Mouse (Mus musculus): Measurements from ENCODE around the gene Nat8f5. TPM values are rescaled to one million over a fixed set of nuclear protein-coding genes. Genes with fewer than 3 reads are reported as not detected.
"Not testable (repeated sequence)": the region's sequence is repeated elsewhere in the genome, so short reads cannot be mapped to it uniquely, and the experiment has no call there.

Nat8f5 gene
- polyA plus RNA-seq, 1 experiment = not detected

DNA sequence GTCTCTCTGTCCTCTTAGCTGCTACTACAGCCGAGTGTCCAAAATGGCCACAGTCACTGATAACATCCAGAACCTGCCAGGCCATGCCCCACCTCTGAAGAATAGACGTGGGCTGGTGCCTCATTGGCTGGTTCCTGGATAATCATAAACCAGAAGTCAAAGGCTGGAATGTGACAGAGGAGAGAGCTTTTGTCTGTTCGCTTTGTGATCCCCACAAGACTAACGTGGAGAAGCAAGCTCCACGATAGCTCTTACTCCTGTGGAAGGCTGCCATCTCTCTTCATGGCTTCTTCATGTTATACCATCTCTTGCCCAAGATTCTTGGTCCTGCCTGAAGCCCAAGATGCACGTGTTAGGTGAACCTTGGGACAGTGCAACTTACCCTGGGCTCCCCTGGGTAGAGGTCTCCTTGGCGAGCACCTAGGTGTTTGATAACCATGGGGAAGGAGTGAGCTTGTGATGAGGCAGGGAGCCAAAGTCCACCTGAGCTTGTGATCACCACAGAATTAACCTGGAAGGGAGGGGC lies 11.1 kb upstream of the Nat8f5 start, which contains the start of gene Nat8:
Nat8 (minus strand) TSS at position 287 of the 526 bp plus-strand sequence.
- peaks cover 3% of the 10 kb centered on the region for H3K27me3 ChIP-seq (replicated peaks)
- H3K4me3 ChIP-seq (replicated peaks) = no peak within 1 kb of the TSS
- H3K36me3 ChIP-seq (replicated peaks; ENCODE audit: low read length) = no peaks in the 10 kb centered on the region
- peaks cover 13% of the 10 kb centered on the region for H3K4me1 ChIP-seq
- H3K9me3 ChIP-seq = no peaks in the 10 kb centered on the region
- TF ChIP-seq FLI1 (IDR thresholded peaks at IDR 0.05; ENCODE audit: low read length) (no peak), GATA1 (IDR thresholded peaks at IDR 0.05; ENCODE audit: borderline replicate concordance, low read length) (no peak)

DNA sequence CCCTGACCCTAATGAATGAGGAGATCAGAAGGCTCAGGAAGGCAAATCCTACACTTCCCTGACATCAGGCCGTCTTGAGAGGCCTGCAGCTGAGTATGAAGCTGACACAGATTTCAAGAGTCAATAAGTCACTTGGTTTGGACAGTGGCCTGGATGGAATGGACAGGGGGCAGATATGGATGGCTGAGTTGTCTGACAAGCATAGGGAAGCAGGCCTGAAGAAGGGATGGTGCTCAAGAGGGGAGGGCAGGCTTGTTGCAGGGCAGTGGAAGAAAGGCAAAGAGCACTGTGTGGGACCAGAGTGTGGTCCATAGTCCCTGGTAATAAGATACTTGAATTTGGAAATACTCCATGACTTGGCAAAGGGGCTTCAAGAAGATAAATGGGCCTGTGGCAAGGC lies 8.7 kb upstream of the Nat8f5 start:
- H3K4me3 ChIP-seq (replicated peaks) = no peak overlapping the region
- H3K27me3 ChIP-seq (replicated peaks) = peaks cover 3% of the 10 kb centered on the region
- peaks cover 13% of the 10 kb centered on the region for H3K4me1 ChIP-seq
- H3K36me3 ChIP-seq (replicated peaks; ENCODE audit: low read length) = no peaks in the 10 kb centered on the region
- TF ChIP-seq FLI1 (IDR thresholded peaks at IDR 0.05; ENCODE audit: low read length) (no peak), GATA1 (IDR thresholded peaks at IDR 0.05; ENCODE audit: borderline replicate concordance, low read length) (no peak)
- H3K9me3 ChIP-seq = peaks cover 6% of the 10 kb centered on the region; the same call in 1 of the 2 replicates

DNA sequence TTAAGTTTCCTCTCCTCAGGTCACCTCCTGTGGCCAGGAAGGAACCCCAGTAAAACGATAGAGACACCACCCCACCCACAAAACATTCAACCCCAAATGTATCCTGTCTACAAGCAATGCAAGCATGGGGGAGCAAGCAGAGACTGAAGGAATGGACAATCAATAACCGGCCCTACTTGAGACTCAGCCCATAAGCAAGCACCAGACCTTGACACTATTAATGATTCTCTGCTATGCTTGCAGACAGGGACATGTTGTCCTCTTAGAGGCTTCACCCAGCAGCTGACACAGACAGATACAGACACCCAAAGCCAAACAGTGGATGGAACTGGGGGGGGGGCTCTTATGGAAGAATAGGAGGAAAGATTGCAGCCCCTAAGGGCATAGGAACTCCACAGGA lies 5.1 kb upstream of the Nat8f5 start:
- Histone ChIP-seq H3K27me3 (replicated peaks) (no peaks in the 10 kb centered on the region), H3K9me3 (peaks cover 18% of the 10 kb centered on the region), H3K4me1 (peaks cover 13% of the 10 kb centered on the region), H3K4me3 (replicated peaks) (no peak overlapping the region), H3K36me3 (replicated peaks; ENCODE audit: low read length) (no peaks in the 10 kb centered on the region)
- TF ChIP-seq FLI1 (IDR thresholded peaks at IDR 0.05; ENCODE audit: low read length) = no peak
- TF ChIP-seq GATA1 (IDR thresholded peaks at IDR 0.05; ENCODE audit: borderline replicate concordance, low read length) = no peak

DNA sequence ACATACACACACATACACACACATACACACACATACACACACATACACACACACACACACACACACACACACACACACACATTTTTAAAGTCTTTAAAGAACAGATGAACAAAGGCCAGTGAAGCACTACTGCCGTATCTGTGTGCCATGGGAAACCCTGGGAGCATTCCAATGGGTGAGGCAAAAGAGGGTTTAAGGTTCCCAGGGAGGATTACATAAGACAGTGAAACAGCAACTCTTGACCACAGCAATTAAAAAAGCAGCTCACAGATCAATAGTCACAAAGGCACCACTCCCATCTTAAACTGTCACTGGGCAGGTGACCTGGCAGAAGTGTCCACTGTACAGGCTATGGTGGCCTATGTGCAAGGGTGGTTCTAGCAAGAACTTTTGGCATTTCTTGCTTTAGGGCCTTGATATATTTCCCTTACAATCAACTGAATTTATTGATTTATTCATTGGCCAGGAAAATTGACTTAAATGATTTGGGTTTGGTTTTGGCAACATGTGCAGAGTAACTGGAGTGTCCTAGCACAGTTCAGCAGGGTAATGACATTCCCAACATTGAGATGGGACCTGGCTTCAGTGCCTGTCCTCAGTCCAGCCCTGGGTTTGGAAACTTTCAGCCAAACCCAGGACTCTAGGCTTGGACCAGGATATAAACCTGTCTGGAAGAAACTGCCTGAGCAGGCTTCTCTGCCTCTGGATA lies 2.8 kb upstream of the Nat8f5 start:
- TF ChIP-seq GATA1 (IDR thresholded peaks at IDR 0.05; ENCODE audit: borderline replicate concordance, low read length) (no peak), FLI1 (IDR thresholded peaks at IDR 0.05; ENCODE audit: low read length) (no peak)
- Histone ChIP-seq H3K27me3 (replicated peaks) (no peaks in the 10 kb centered on the region), H3K4me1 (peaks cover 9% of the 10 kb centered on the region; the same call in 1 of the 2 replicates), H3K9me3 (peaks cover 18% of the 10 kb centered on the region), H3K4me3 (replicated peaks) (no peak overlapping the region), H3K36me3 (replicated peaks; ENCODE audit: low read length) (no peaks in the 10 kb centered on the region)

DNA sequence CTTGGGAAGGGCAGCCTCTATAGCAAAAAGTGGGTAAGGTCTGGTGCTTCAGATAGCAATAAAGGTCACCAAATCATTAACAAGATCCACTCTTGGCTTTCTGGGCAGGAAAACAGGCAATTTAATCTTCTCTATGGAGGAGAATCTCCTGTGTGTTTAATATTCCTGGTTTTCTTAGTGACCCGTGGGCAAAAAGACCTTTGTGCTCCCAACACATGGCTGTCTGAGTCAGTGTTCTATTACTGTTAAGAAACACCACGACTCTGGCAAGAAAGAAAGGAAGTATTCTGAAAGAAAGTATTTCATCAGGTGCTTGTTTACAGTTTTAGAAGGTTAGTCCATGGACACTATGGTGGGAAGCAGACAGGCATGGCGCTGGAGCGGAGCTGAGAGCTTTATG lies 1.5 kb upstream of the Nat8f5 start:
- TF ChIP-seq GATA1 (IDR thresholded peaks at IDR 0.05; ENCODE audit: borderline replicate concordance, low read length) (no peak), FLI1 (IDR thresholded peaks at IDR 0.05; ENCODE audit: low read length) (no peak)

DNA sequence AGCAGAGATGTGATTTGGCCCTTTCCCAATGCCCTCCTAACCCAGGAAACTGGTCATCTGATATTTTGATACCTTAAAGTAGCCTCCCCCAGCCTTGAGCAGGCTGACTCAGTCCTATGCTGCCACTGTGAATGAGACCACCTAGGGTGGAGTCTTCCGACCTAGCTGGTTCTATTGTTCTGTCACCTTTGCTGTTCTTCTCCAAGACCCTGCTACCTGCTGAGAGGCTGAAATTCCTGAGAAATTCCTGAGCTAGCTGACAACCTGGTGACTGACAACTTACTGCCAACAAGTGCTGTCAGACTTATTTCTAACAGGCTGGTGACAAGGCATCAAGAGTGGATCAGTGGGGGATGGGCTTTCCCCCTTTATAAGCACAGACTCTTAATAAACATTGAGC lies 2.4 kb downstream of the Nat8f5 start:
- Histone ChIP-seq H3K4me1 (peaks cover 4% of the 10 kb centered on the region; the same call in 1 of the 2 replicates), H3K27me3 (replicated peaks) (peaks cover 4% of the 10 kb centered on the region), H3K4me3 (replicated peaks) (no peak overlapping the region), H3K9me3 (peaks cover 12% of the 10 kb centered on the region), H3K36me3 (replicated peaks; ENCODE audit: low read length) (no peaks in the 10 kb centered on the region)
- TF ChIP-seq FLI1 (IDR thresholded peaks at IDR 0.05; ENCODE audit: low read length) (no peak), GATA1 (IDR thresholded peaks at IDR 0.05; ENCODE audit: borderline replicate concordance, low read length) (no peak)

More for the DNA sequence above, 1.5 kb upstream of the Nat8f5 start:
- Histone ChIP-seq H3K36me3 (replicated peaks; ENCODE audit: low read length) (no peaks in the 10 kb centered on the region), H3K9me3 (peaks cover 18% of the 10 kb centered on the region), H3K4me3 (replicated peaks) (no peak overlapping the region), H3K27me3 (replicated peaks) (peaks cover 4% of the 10 kb centered on the region), H3K4me1 (peaks cover 6% of the 10 kb centered on the region)

DNA sequence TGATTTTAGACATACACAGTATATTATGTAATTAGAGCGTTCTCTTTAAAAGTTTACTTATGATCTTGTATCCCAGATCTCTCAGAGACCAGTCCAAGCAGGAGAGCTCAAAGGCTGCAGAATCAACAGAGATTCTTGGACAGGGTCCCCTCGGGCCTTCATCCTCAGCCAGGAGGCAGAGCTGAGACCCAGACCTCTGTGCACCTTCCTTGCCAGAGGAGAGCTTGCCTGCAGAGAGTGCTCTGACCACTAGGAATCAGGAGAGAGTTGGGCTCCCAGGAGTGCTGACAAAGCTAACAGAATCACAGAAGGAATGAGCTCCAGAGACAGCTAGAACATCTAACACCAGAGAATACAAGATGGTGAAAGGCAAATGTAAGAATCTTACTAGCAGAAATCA lies 7.4 kb downstream of the Nat8f5 start:
- Histone ChIP-seq H3K4me1 (peaks cover 4% of the 10 kb centered on the region; the same call in 1 of the 2 replicates), H3K4me3 (replicated peaks) (no peak overlapping the region)
- TF ChIP-seq GATA1 (IDR thresholded peaks at IDR 0.05; ENCODE audit: borderline replicate concordance, low read length) = no peak
- no peak for TF ChIP-seq FLI1 (IDR thresholded peaks at IDR 0.05; ENCODE audit: low read length)

DNA sequence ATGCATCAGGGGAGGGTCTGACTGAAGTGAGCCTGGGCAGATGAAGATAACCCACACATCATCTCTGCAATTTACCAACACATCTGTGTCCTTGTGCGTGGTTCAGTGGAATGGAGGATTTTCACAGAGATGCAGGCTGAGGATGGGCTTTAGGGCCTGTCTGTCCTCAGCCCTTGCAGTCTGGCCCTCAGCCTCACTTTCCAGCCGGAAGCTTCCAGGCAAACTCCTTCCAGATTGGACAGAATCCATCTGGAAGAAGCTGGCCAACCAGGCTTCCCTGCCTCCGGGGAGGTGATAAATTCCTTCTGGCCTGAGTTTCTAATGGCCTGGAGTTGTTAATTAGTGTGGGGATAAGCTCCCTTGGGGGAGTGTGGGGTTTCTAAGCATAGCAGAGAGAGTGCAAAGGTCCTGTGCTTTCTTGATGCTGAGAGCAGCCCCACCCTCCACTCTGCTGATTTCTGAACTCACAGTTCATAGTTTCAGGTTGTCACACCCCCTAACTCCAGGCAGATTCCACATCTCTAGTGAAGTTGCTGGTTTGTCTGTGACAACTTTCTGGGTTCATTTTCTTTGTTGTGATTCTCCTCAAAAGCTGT lies 9.7 kb downstream of the Nat8f5 start:
- not testable (repeated sequence) for H3K9me3 ChIP-seq; H3K4me1 ChIP-seq; H3K4me3 ChIP-seq (replicated peaks); H3K27me3 ChIP-seq (replicated peaks); H3K36me3 ChIP-seq (replicated peaks; ENCODE audit: low read length)

More for the DNA sequence above, 7.4 kb downstream of the Nat8f5 start:
- Histone ChIP-seq H3K27me3 (replicated peaks) (peaks cover 6% of the 10 kb centered on the region), H3K36me3 (replicated peaks; ENCODE audit: low read length) (no peaks in the 10 kb centered on the region), H3K9me3 (no peaks in the 10 kb centered on the region)

DNA sequence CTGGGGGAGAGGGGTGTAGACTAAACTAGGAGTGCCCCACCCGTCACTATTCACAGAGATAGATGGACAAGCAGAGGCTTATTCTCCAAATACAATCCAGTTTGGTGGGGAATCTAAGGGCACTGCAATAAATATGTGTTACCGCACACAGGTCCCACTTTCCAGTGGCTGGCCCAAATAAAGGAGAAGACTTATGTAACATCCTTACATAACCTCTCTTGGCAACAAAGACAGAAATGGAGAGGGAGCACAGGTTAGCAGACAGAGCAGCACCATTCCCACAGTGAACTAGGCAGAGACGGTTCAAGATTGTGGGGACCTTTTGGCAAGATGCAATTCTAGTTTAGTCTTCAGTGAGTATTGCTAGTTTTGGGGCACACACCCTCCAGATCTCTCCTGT lies 10.3 kb downstream of the Nat8f5 start:
- not testable (repeated sequence) for H3K9me3 ChIP-seq; H3K4me1 ChIP-seq; H3K36me3 ChIP-seq (replicated peaks; ENCODE audit: low read length); H3K4me3 ChIP-seq (replicated peaks); H3K27me3 ChIP-seq (replicated peaks)

DNA sequence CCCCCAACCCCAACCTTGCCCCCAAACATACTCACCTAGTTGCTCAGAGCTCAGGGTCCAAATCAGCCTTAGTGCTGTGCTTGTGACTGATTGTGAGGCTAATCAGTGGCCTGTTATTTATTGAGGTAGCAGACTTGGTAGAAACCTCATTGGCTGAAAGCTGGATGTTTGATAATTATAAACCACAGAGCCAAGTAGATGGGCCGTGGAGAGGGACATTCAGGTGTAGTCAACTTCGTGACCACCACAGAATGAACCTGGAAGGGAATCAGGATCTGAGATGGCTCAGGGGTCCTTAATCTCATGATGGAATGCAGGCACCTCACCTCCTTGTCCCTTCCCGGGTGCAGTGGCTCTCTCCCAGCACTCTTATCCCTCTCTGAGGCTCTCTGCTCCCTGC lies 11.0 kb downstream of the Nat8f5 start:
- not testable (repeated sequence) for H3K36me3 ChIP-seq (replicated peaks; ENCODE audit: low read length); H3K4me3 ChIP-seq (replicated peaks); H3K4me1 ChIP-seq; H3K9me3 ChIP-seq; H3K27me3 ChIP-seq (replicated peaks)

DNA sequence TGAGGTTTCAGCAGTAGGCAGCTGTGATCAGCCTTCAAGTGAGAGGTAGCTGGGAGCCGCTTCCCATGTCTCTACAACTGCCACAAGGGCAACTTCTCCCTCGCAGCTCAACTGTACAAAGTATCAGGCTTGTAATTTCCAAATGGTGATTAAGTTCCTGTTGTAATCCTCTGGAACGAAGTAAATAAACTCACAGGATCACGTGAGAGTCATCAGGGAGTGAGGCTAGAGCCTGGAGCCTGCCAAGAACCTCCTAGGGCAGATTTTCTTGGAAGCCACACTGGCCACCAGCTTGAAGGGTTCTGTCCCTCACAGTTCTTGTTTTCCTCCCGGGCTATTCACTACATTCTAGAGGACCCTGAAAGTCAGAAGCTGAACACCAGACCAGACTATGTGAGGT lies 17.6 kb downstream of the Nat8f5 start:
- H3K27me3 ChIP-seq (replicated peaks); H3K9me3 ChIP-seq; H3K4me1 ChIP-seq; H3K36me3 ChIP-seq (replicated peaks; ENCODE audit: low read length); H3K4me3 ChIP-seq (replicated peaks): not testable (repeated sequence)

Other genes with a start within 250 kb of the Nat8f5 start
- 0.08 TPM in 1 of 2 replicates, not detected in the other for gene Alms1, start 233.4 kb downstream of the Nat8f5 start, polyA plus RNA-seq (2012; ENCODE audit: insufficient read depth, low replicate concordance)
- gene Nat8f7, start 107.8 kb downstream of the Nat8f5 start, polyA plus RNA-seq (2012; ENCODE audit: insufficient read depth, low replicate concordance) = not detected in 2 replicates
- not detected in 2 replicates for gene Nat8f3, start 55.2 kb downstream of the Nat8f5 start, polyA plus RNA-seq (2012; ENCODE audit: insufficient read depth, low replicate concordance)
- gene Nat8f6, start within 50 bp of the Nat8f5 start, polyA plus RNA-seq (2012; ENCODE audit: insufficient read depth, low replicate concordance) = not detected in 2 replicates
- not detected in 2 replicates for gene Nat8, start 11.1 kb upstream of the Nat8f5 start, polyA plus RNA-seq (2012; ENCODE audit: insufficient read depth, low replicate concordance)
- not detected in 2 replicates for gene Nat8f2, start 48.2 kb upstream of the Nat8f5 start, polyA plus RNA-seq (2012; ENCODE audit: insufficient read depth, low replicate concordance)
- not detected in 2 replicates for gene Nat8f4, start 83.9 kb upstream of the Nat8f5 start, polyA plus RNA-seq (2012; ENCODE audit: insufficient read depth, low replicate concordance)
- 1.7 TPM in 1 of 2 replicates, not detected in the other for gene Tprkb, start 90.9 kb upstream of the Nat8f5 start, polyA plus RNA-seq (2012; ENCODE audit: insufficient read depth, low replicate concordance)
- gene Nat8f1, start 94.7 kb upstream of the Nat8f5 start, polyA plus RNA-seq (2012; ENCODE audit: insufficient read depth, low replicate concordance) = 0.62 and 2.4 TPM in 2 replicates
- 2.6 and 22.9 TPM in 2 replicates for gene Dusp11, start 140.7 kb upstream of the Nat8f5 start, polyA plus RNA-seq (2012; ENCODE audit: insufficient read depth, low replicate concordance)
- gene Figla, start 195.2 kb upstream of the Nat8f5 start, polyA plus RNA-seq (2012; ENCODE audit: insufficient read depth, low replicate concordance) = not detected in 2 replicates
- 0.19 and 0.46 TPM in 2 replicates for gene Add2, start 207.7 kb upstream of the Nat8f5 start, polyA plus RNA-seq (2012; ENCODE audit: insufficient read depth, low replicate concordance)